Mouse (Mus musculus): ENCODE data around the gene Bin2. TPM values are rescaled to one million over a fixed set of nuclear protein-coding genes. Genes with fewer than 3 reads are reported as not detected.

Gene Bin2
- polyA plus RNA-seq, 1 experiment from 2014 or later, result 6.3 TPM

- Histone ChIP-seq H3K27ac (ENCODE audit: low read length) (peak overlapping the region; percentile 53), H3K4me3 (replicated peaks; ENCODE audit: low read length) (no peak overlapping the region), H3K4me2 (ENCODE audit: low read depth, low read length) (no peak overlapping the region), H3K9me3 (replicated peaks; ENCODE audit: control insufficient read depth, low read length) (no peaks in the 10 kb centered on the region), H3K36me3 (ENCODE audit: control insufficient read depth, insufficient read depth, low read length) (no peaks in the 10 kb centered on the region), H3K27me3 (ENCODE audit: control insufficient read depth, insufficient read depth, low read length) (no peaks in the 10 kb centered on the region), H3K4me1 (ENCODE audit: control insufficient read depth, insufficient read depth, low read length) (no peaks in the 10 kb centered on the region), H3K9ac (ENCODE audit: low read length) (no peak overlapping the region)
- 53% methylated on average over 9 of the region's 9 CpGs for WGBS
- ATAC-seq (ENCODE audit: insufficient read depth, low FRiP score), result peak; percentile 93
These were observed 17.7 kb downstream of the Bin2 start for GRCm38 (mm10) chr15:100651610-100652009.

GRCm38 (mm10) chr15:100650111-100650510, 19.2 kb downstream of the Bin2 start:
- no peaks in the 10 kb centered on the region for H3K9me3 ChIP-seq (replicated peaks; ENCODE audit: control insufficient read depth, low read length)
- 83% methylated on average over 10 of the region's 10 CpGs for WGBS
- no peaks in the 10 kb centered on the region for H3K4me1 ChIP-seq (ENCODE audit: control insufficient read depth, insufficient read depth, low read length)
- no peaks in the 10 kb centered on the region for H3K36me3 ChIP-seq (ENCODE audit: control insufficient read depth, insufficient read depth, low read length)
- no peak overlapping the region for H3K27ac ChIP-seq (ENCODE audit: low read length)
- H3K4me2 ChIP-seq (ENCODE audit: low read depth, low read length), result no peak overlapping the region
- no peak overlapping the region for H3K4me3 ChIP-seq (replicated peaks; ENCODE audit: low read length)
- ATAC-seq (ENCODE audit: insufficient read depth, low FRiP score), result no peak
- no peaks in the 10 kb centered on the region for H3K27me3 ChIP-seq (ENCODE audit: control insufficient read depth, insufficient read depth, low read length)
- no peak overlapping the region for H3K9ac ChIP-seq (ENCODE audit: low read length)

- no peaks in the 10 kb centered on the region for H3K27me3 ChIP-seq (ENCODE audit: control insufficient read depth, insufficient read depth, low read length)
- H3K4me2 ChIP-seq (ENCODE audit: low read depth, low read length), result no peak overlapping the region
- H3K36me3 ChIP-seq (ENCODE audit: control insufficient read depth, insufficient read depth, low read length), result no peaks in the 10 kb centered on the region
- no peaks in the 10 kb centered on the region for H3K4me1 ChIP-seq (ENCODE audit: control insufficient read depth, insufficient read depth, low read length)
- WGBS, result 76% methylated on average over 6 of the region's 6 CpGs
- no peak overlapping the region for H3K27ac ChIP-seq (ENCODE audit: low read length)
- no peak for ATAC-seq (ENCODE audit: insufficient read depth, low FRiP score)
- no peak overlapping the region for H3K9ac ChIP-seq (ENCODE audit: low read length)
- H3K4me3 ChIP-seq (replicated peaks; ENCODE audit: low read length), result no peak overlapping the region
- no peaks in the 10 kb centered on the region for H3K9me3 ChIP-seq (replicated peaks; ENCODE audit: control insufficient read depth, low read length)
These were observed 23.2 kb downstream of the Bin2 start for GRCm38 (mm10) chr15:100646161-100646560.

GRCm38 (mm10) chr15:100642451-100642850, 26.9 kb downstream of the Bin2 start:
- 0 out of 2 replicates have a peak, but pooled peaks cover 5% of the 10 kb centered on the region for H3K27me3 ChIP-seq (ENCODE audit: control insufficient read depth, insufficient read depth, low read length)
- H3K4me3 ChIP-seq (replicated peaks; ENCODE audit: low read length), result no peak overlapping the region
- no peak for ATAC-seq (ENCODE audit: insufficient read depth, low FRiP score)
- H3K4me1 ChIP-seq (ENCODE audit: control insufficient read depth, insufficient read depth, low read length), result peaks cover 3% of the 10 kb centered on the region; the same call in 1 of the 2 replicates
- no peaks in the 10 kb centered on the region for H3K36me3 ChIP-seq (ENCODE audit: control insufficient read depth, insufficient read depth, low read length)
- no peak overlapping the region for H3K4me2 ChIP-seq (ENCODE audit: low read depth, low read length)
- no peak overlapping the region for H3K27ac ChIP-seq (ENCODE audit: low read length)
- WGBS, result 86% methylated on average over 7 of the region's 7 CpGs
- H3K9me3 ChIP-seq (replicated peaks; ENCODE audit: control insufficient read depth, low read length), result no peaks in the 10 kb centered on the region
- H3K9ac ChIP-seq (ENCODE audit: low read length), result no peak overlapping the region

GRCm38 (mm10) chr15:100641226-100641810, 28.0 kb downstream of the Bin2 start:
- no peak overlapping the region for H3K9ac ChIP-seq (ENCODE audit: low read length)
- no peak overlapping the region for H3K4me3 ChIP-seq (replicated peaks; ENCODE audit: low read length)
- H3K4me2 ChIP-seq (ENCODE audit: low read depth, low read length), result no peak overlapping the region
- no peak for ATAC-seq (ENCODE audit: insufficient read depth, low FRiP score)
- H3K4me1 ChIP-seq (ENCODE audit: control insufficient read depth, insufficient read depth, low read length), result peaks cover 7% of the 10 kb centered on the region
- 59% methylated on average over 16 of the region's 16 CpGs for WGBS
- H3K36me3 ChIP-seq (ENCODE audit: control insufficient read depth, insufficient read depth, low read length), result no peaks in the 10 kb centered on the region
- no peak overlapping the region; the same call in 1 of the 2 replicates for H3K27ac ChIP-seq (ENCODE audit: low read length)
- peaks cover 12% of the 10 kb centered on the region for H3K27me3 ChIP-seq (ENCODE audit: control insufficient read depth, insufficient read depth, low read length)
- H3K9me3 ChIP-seq (replicated peaks; ENCODE audit: control insufficient read depth, low read length), result no peaks in the 10 kb centered on the region

GRCm38 (mm10) chr15:100639972-100640750, 29.2 kb downstream of the Bin2 start:
- no peak overlapping the region for H3K4me3 ChIP-seq (replicated peaks; ENCODE audit: low read length)
- peak overlapping the region; percentile 57; the same call in 1 of the 2 replicates for H3K27ac ChIP-seq (ENCODE audit: low read length)
- peaks cover 21% of the 10 kb centered on the region for H3K27me3 ChIP-seq (ENCODE audit: control insufficient read depth, insufficient read depth, low read length)
- no peaks in the 10 kb centered on the region for H3K9me3 ChIP-seq (replicated peaks; ENCODE audit: control insufficient read depth, low read length)
- peaks cover 7% of the 10 kb centered on the region for H3K4me1 ChIP-seq (ENCODE audit: control insufficient read depth, insufficient read depth, low read length)
- WGBS, result 60% methylated on average over 16 of the region's 16 CpGs
- H3K9ac ChIP-seq (ENCODE audit: low read length), result no peak overlapping the region; the same call in 1 of the 2 replicates
- no peak for ATAC-seq (ENCODE audit: insufficient read depth, low FRiP score)
- H3K4me2 ChIP-seq (ENCODE audit: low read depth, low read length), result no peak overlapping the region
- no peaks in the 10 kb centered on the region for H3K36me3 ChIP-seq (ENCODE audit: control insufficient read depth, insufficient read depth, low read length)

- Histone ChIP-seq H3K27ac (ENCODE audit: low read length) (no peak overlapping the region), H3K36me3 (ENCODE audit: control insufficient read depth, insufficient read depth, low read length) (no peaks in the 10 kb centered on the region), H3K4me3 (replicated peaks; ENCODE audit: low read length) (peak overlapping the region; percentile 61; the same call in 1 of the 2 replicates), H3K4me1 (ENCODE audit: control insufficient read depth, insufficient read depth, low read length) (peaks cover 14% of the 10 kb centered on the region), H3K9me3 (replicated peaks; ENCODE audit: control insufficient read depth, low read length) (no peaks in the 10 kb centered on the region), H3K4me2 (ENCODE audit: low read depth, low read length) (peak overlapping the region; percentile 87), H3K27me3 (ENCODE audit: control insufficient read depth, insufficient read depth, low read length) (peaks cover 30% of the 10 kb centered on the region), H3K9ac (ENCODE audit: low read length) (no peak overlapping the region)
- no peak for ATAC-seq (ENCODE audit: insufficient read depth, low FRiP score)
- 13% methylated on average over 6 of the region's 6 CpGs for WGBS
These were observed 31.7 kb downstream of the Bin2 start for GRCm38 (mm10) chr15:100637661-100638060.

- H3K27me3 ChIP-seq (ENCODE audit: control insufficient read depth, insufficient read depth, low read length), result peaks cover 30% of the 10 kb centered on the region
- H3K4me3 ChIP-seq (replicated peaks; ENCODE audit: low read length), result peak within 1 kb of the TSS; percentile 61
- peak within 1 kb of the TSS; percentile 83 for H3K27ac ChIP-seq (ENCODE audit: low read length)
- peak within 1 kb of the TSS; percentile 87 for H3K4me2 ChIP-seq (ENCODE audit: low read depth, low read length)
- H3K4me1 ChIP-seq (ENCODE audit: control insufficient read depth, insufficient read depth, low read length), result peaks cover 20% of the 10 kb centered on the region
- peak within 1 kb of the TSS; percentile 78 for H3K9ac ChIP-seq (ENCODE audit: low read length)
- WGBS, result under 1% methylated on average over 69 of the region's 77 CpGs
- ATAC-seq (ENCODE audit: insufficient read depth, low FRiP score), result peak; percentile 61; the same call in 1 of the 2 replicates
- no peaks in the 10 kb centered on the region for H3K9me3 ChIP-seq (replicated peaks; ENCODE audit: control insufficient read depth, low read length)
- no peaks in the 10 kb centered on the region for H3K36me3 ChIP-seq (ENCODE audit: control insufficient read depth, insufficient read depth, low read length)
These were observed 32.5 kb downstream of the Bin2 start, which contains the start of gene Smagp for GRCm38 (mm10) chr15:100636700-100637501. Gene Smagp, minus strand, starts transcription at chr15:100636940.
